Mouse (Mus musculus) left cerebral cortex, postnatal 14 days (tissue): ENCODE results near the gene Slc24a2. TPM values are rescaled to one million over a fixed set of nuclear protein-coding genes. Genes with fewer than 3 reads are reported as not detected.

ENCODE experiments used
- DNase-seq, 2 experiments: peaks; one replicate each; pipeline ENCODE4 v3.0.0; 2021 to 2022; ENCODE audit warnings: low spot score in 2 of 2, mixed read lengths in 1 of 2
- intact Hi-C: fragments of 180-260 bp; cut with DNase I; formaldehyde crosslinking; loops from one replicate; pipeline ENCODE4 v1.15.1; 2025
- total RNA-seq, 2 experiments: library from RNA; stranded (reverse); gene quantifications; 2 replicates each; pipeline ENCODE4 v1.2.3; 2021

Gene Slc24a2
- total RNA-seq, 2 experiments from 2014 or later = 216 to 220 TPM

DNA sequence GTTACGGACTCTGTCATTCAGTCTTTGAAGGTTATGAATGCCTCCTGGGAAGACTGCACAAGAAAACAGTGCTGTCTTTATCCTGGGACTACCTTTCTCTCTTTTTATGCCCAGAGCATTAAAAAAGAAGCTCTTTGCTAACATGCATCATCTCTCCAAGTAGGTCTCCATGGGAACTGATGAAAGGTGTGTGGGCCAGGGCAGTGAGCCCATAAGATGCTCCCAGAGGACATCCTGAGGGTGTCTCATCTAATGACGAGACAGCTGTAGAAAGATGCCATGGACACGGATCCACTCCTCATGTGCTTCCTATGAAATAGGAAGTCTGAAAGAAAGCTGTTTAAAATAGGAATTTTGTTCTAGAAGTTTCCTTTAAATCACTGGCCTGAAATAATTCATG is 212.8 kb downstream of the Slc24a2 start:
- intact Hi-C loops = no loop called here
- peak in 1 of 2 experiments; percentile 72 for DNase-seq

DNA sequence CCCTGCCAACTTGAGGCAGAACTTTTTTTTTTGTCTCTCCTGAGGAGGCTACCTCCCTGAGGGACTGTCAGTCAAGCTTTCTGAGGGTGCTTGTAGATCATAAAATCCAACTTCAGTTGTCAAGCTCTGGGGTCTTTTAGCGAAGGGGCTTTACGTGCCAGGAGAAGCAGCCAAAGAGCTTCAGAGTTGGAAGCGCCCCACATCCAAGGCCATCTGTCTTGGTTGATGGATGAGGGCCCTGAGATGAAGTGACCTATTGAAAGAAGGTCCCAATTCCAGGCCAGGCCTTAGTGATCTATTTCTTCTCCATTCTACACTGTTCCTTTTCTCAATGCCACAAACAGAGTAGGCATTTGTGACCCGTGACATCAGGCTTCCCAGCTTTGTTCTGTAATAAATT is 214.5 kb downstream of the Slc24a2 start:
- no peak for DNase-seq
- intact Hi-C loops = no loop called here

DNA sequence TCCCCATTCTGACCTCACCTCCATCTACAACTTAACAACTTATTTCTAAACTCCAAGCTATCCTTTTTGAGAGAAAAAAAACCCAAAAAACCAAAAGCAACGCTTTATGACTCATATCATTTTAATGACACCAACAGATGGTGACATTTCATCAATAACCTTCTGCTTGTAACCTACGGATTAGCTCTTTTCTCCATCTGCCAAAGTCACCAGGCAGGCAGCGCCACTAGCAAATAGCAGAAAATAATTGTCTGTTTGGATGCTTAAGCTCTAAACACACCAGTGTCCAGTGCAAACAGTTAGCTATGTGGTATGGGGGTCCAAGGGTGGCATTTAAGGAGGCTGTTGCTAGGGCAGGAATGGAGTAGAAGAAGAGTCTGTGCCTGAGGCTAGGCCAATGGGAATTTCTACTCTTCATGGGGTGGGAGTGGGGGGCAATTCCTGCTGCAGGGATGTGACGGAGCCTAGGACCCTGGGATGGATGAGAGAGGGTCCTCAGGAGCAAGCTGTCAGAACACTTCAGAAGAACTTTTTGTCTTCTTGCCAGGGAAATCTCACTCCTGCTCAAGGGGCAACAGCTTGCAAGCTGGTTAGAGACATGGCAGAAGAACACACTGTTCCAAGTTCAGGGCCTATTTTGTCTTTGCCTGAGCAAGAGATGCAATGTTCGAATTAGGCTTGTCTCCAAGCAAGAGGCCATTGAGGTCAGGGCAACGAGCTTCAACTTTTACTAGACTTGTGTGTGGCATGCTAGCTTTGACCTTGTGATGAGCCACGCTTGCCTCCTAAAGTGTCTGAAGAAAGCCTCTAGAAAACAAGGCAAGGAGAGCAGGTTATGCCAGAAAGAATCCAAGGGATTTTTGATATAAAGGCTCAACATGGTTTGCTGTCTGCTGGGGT is 216.3 kb downstream of the Slc24a2 start:
- intact Hi-C loops = no loop called here
- no peak for DNase-seq

DNA sequence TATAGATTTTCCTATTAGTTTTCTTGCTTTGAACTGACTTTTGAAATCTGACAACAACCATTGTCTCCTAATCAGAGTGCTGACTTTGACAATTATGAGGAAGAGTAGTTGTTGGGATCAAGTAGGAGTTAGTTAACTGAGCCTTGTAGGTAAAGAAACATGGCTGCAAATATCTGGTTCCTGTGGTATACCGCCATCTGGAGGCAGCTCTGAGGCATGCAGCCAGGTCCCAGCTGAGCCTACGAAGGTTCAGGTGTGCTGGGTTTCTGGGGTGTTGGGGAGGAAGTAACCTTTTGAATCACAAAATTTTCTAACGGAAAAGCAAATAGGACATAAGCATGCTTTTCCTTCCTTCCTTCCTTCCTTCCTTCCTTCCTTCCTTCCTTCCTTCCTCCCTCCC is 237.8 kb downstream of the Slc24a2 start:
- intact Hi-C loops = no loop called here
- DNase-seq = no peak

DNA sequence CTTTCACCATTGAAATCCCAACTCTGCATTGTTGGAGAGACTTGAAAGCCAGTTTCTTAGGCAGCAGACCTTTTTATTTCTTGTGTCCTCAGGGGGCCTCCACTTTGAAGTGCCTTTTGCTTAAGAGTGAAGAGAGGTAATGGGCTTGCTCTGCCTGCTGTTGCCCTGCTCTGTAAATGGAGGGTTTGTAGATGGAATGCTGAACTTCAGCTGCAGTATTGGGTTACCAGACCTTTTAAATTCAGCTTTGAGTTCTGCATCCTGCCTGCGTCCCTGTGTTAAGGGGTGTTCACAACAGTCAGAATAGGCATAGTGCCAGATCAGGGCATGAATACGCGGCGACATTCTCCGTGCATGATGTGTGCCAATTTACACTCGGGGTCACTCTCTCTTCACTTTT is 241.0 kb downstream of the Slc24a2 start:
- no peak for DNase-seq
- intact Hi-C loops = no loop called here

DNA sequence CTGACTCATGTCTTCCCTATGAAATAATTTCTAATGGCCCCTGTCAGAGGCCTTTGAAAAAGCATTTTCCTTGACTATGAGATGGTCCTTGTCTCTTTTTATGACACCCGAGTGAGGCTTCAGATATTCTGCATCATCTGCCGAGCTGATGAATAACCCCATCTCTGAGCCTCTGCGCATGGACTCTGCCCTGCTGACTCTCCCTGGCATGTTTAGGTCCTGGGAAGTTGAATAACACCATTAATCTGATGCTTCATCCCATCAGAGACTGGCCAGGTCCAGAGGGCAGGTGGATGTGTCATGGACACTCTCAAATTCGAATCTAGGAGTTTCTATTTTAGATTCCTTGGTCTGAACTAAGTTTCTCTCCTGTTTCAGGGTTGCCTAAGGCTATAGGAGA is 242.4 kb downstream of the Slc24a2 start:
- DNase-seq = no peak
- intact Hi-C loops = no loop called here

DNA sequence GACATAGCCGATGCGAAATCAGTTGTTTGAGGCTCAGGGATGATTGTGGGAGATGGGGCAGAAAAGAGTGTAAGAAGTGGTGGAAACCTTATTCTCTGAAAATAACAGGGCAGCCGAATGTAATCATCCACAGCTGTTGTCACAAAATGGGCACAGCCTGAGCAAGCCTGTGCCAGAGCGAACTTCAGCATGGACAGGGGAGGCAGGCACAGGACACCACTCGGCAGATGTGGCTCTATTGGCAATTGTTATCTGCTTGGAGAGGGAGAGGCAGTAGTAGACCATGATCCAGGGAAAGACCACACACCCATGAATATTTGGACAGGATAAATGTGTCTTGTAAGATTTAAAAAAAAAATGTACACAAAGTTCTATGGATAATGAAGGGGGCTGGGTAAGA is 253.0 kb downstream of the Slc24a2 start:
- intact Hi-C loops = no loop called here
- no peak for DNase-seq

DNA sequence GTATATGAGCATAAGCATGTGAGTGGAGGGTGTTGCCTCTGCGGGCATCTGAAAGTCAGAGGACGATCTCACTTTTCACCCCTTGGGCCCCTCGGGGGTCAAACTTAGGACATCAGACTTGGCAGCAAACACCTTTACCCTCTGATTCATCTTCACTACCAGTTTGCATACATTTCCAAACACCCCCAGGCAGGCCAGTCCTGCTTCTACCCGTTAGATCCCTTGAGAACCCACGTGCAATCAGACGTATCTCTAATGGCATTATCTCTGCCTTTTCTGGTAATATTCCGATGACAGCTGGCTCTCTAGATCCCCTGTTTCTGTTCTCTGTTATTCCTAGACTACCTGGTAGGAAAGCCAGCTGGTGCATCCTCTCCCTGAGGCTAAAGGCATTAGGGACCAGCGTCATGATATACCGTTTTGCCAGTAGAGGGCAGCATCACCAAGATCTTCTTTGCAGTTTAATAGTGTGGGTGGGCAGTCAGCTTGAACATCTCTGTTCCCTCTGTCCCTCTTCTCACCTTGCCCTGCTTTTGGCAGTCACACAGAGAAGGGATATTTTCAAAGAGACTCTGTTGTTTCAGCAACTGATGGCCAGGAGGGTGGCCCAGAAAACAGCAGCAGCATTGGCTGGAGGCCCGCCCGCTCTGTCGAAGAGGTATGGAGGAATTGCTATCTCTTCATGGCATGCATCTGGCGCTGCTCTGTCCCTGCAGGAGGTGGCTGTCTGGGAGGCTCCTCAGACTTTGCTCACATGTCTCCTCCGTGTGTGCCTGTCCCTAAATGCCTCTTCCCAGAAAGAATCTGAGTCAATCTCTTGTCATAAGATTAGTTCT is 272.5 kb downstream of the Slc24a2 start:
- intact Hi-C loops = loop anchor here (2.0 kb wide), 1 partner anchor 405 kb away; no protein-coding TSS in a partner anchor

DNA sequence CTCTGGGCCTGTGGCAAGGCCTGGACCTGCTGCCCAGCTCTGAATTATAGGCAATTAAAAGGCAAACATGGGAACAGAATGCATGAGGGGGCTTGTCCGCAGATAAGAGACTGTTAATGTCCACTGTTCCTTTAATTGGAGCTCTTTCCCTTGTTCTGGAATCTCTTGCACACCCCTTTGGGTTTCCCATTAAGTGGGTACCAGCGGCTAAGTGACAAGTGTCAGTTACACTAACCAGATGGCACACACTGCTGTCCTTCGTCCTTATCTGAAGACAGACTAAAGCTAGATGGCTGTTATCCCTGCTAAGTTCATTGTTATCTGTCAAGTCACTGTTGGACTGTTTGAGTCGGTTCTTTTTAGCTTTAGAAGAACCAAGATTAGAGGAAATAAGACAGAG is 274.8 kb downstream of the Slc24a2 start:
- intact Hi-C loops = no loop called here
- no peak for DNase-seq

More for the DNA sequence above, 272.5 kb downstream of the Slc24a2 start:
- DNase-seq = peak; percentile 77 to 83

DNA sequence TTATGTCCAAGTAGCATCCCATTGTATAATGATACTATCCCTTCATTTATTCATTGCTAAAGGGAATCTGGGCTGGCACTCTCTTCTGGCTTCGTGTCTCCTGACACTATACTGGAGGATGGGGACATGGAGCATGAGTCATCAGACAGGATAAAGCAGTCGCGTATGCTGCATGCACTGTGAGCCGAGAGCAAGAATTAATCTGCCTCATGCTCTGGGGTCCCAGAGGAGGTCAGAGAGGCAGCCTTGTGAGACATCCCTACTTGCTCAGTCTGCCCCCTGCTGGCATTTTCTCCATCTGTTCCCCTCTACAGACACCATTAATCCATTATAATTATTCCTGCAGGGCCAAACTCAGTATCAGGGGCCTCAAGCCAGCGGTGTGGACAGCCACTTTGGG is 276.8 kb downstream of the Slc24a2 start:
- DNase-seq = peak; percentile 13 to 44
- intact Hi-C loops = no loop called here

DNA sequence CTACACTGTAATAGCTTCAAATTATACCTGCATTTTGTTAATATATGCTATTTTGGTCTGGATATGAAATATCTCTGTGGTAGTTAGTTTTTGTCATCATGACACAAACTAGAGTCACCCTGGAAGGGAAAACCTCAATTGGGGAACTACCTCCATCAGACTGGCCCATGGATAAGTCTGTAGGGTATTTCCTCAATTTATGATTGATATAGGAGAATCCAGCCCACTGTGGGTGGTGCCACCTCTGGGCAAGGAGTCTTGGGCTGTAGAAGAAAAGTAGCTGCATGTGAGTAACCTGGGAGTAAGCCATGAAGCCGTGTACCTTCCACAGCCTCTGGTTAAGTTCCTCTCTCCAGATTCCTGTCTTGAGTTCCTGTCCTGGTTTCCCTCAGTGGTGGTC is 281.5 kb downstream of the Slc24a2 start:
- DNase-seq = no peak
- intact Hi-C loops = no loop called here

DNA sequence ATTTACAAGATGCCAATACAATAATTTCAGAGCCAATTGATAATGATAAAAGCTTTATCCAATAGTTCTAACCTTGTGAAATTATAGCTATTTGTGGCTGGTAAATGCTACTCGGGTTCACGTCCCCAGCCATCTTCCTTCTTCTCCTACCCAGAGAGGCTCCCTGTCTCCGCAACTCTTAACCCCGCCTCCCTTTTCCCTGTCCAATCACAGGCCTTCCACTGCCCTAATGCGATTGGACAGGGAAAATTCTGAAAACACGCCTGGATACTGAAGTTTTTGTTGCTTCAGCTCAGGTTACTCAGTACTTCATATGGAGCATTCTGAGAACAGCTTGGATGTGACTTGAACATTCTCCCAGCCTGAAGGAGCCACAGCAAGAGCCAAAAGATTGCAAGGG is 287.0 kb downstream of the Slc24a2 start:
- intact Hi-C loops = no loop called here
- DNase-seq = no peak

DNA sequence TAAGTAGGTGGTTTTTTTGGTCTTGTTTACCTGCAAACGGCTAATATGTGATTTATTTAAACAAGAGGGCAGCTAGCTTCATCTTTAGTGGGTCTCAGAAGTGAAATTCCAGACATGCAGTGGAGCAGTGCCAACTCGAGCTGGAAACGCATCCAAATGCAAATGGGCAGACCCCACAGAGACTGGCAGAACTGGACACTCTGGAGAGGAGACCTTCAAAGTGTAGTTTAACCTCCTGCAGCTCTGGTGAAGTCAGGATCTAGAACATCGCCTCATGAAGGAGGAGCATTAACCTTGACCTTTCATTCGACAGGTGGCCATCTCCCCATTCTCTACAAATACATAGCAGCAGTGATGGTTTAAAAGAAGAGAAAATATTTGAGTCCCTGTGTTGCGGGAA is 287.6 kb downstream of the Slc24a2 start:
- DNase-seq = no peak
- intact Hi-C loops = no loop called here

DNA sequence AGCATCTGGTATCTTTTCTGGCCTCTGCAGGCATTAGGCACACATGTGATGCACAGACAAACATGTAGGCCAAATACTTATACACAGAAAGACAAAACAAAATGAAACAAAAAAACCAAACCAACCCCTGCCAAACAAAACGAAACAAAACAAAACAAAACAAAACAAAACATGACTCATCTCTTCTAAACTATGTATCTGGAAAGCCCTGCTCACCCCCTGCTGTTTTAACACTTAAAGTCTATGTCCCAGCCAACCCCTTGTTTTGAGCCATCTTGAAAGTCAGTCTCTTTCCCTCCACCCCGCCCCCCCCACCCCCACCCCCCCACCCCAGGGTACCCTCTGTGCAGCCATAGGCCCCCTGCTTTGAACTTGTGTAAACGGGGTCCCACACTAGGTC is 293.6 kb downstream of the Slc24a2 start:
- DNase-seq = no peak
- intact Hi-C loops = no loop called here

DNA sequence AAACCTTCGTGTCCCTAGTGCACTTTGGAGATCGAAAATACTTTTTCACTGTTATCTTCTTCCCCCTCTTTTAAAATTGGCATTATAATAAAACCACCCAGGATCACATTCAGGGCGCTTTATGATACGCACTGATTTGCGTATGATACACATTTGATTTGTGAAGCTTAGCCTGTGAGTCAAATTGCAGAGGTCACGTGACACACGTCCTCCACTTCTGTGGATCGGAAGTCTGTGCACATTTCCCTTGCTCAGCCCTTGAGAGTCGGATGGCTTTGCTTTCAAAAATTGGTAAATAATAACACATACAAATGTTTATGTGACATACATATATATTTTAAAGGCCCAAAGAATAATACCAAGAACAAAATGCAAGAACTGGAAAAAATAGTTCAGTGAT is 294.1 kb downstream of the Slc24a2 start:
- intact Hi-C loops = no loop called here
- DNase-seq = no peak
